Mouse (Mus musculus): ENCODE measurements around the gene Fhl1.

The Fhl1 gene

DNA sequence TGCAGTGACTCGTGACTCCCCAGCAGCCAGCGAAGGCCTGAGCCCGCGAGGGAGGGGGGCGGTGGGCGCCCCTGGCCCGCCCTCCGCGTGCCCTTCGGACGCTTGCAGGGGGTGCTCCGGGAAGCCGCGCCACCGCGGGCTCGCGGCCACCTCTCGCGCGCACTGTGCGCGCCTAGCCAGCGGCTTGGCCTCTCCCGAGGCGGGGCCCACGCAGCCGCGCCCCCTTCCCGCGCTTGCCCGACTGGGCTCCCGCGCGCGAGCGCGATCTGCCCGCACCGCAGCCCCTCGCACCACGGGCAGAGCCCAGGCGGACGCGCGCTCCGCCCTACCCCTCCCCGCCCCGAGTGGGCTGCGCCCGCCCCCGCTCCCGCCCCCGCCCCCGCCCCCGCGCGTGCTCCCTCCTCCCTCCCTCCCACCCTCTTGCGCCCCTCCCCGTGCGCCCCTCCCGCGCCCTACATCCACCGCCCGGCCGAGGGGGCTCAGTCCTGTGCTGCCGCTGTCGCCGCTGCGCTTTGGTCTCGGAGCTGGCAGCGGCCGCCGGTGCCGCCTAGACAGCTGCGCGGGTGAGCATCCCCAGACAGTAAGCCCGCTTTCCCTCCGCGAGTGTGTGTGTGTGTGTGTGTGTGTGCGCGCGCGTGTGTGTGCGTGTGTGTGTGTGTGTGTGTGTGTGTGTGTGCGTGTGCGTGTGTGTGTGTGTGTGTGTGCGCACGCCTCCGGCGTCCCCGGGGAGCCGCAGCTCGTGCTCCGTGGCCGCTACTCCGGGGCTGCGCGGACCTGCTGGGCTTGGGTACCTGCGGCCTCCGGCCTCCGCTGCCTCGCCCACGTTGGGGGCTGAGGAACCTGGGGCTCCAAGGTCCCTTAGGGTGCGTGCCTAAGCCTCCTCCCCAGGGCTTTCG, at the start of gene Fhl1:
Gene Fhl1, plus strand, starts transcription at position 482 of the 896 bp plus-strand sequence.
- peak; percentile 58 for DNase-seq

DNA sequence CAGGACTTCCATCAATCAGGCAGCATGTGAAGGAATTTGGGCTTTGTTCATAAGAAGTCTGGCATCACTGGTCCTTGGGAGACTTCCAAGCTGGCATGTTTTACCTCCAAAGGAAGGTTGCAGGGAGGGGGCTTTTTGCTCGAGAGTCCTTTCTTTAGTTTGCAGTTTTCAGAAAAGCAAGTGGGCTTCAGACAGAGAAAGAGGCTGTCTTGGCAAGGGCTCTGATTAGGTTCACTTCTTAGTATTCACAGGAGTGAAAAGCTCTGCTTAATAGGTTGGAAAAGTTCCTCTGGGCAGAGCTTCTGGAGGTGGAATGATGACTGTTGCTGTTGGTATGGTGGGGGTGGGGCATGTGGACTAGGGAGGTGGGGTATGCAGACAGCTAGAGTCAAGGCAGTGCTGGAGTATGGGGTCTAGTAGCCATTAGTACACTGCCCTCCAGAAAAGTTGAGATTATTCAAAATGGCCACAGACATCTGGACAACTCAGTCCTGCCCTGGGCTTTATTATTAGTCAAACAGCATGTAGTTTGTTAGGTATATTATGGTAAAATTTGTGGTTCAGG, 49.3 kb upstream of the Fhl1 start:
- no peak for DNase-seq

DNA sequence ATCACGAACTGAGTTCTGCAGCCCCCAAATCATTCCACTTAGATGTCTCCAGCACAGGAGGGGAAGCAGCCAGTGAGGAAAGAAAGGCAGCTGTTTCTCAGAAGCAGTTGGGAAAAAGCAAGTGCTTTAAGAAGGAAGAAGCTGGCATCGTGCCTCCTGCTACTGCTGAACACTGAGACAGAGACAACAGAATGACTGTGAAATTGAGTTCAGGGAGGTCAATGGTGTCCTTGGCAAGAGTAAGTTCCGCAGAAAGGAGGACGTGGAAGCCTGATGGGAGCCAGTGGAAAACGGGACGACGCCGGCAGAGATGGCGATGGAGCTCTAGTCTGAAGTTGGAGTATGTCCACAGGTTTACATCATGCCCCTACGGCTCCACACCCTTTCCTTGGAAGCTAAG, 48.1 kb upstream of the Fhl1 start:
- DNase-seq: no peak

DNA sequence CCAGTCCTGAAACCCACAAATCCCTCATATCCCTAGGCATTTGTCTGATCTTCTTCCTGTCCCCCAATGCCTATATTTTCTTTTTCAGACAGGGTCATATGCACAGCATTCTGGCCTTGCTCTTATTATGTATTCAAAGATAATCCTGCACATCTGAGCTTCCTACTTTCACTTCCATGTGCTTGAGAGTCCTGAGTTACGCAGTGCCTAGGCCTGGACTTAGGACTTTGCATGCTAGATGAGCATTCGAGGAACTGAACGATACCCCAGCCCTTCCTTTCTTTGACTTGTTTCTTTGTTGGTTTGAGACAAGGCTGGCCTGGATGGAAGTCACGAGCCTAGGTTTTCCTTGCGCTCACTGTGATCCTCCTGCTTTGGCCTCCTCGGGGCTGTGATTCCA, 39.0 kb upstream of the Fhl1 start:
- DNase-seq: no peak

DNA sequence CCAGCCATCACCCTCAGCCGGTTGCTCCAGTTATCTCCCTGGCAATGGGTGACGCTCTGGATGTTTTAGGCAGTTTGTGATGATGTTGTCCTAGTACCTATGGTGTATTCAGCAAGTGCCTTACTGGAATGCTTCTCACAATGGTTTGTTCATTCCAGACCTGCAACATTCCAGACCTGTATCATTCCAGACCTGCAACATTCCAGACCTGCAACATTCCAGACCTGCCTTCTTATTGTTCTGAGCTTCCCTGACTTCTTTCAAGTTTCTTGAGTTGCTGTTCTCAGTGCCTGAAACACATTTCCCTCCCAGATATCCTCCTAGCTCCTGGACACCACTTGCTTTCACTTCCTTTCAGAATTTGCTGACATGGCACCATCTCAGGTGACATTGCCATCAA, 37.0 kb upstream of the Fhl1 start:
- DNase-seq: no peak

DNA sequence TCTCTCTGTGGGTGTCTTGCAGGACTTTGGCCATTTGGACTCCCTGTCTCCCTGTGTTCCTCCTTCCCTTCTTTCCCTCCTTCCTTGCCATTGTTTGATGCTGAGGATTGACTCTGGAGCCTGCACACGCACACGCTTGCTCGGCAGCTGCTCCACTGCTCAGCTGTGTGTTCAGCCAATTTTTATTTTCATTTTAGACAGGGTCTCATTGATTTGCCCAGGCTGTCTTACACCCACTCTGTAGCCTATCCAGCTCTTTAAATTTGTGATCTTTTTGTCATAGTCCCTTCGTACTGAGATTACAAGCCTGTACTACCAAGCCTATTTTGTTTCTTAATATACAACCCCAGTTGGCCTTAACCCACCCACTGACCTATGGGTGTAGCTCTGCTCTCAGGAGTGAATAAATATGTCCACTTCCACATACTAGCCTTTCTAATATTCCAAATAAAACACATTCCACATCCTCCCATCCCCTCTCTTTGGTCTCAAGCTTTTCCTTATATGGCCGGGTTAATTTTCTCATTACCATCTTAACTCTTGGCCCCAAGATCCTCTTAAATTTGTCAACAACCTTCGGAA, 34.3 kb upstream of the Fhl1 start:
- DNase-seq: no peak

DNA sequence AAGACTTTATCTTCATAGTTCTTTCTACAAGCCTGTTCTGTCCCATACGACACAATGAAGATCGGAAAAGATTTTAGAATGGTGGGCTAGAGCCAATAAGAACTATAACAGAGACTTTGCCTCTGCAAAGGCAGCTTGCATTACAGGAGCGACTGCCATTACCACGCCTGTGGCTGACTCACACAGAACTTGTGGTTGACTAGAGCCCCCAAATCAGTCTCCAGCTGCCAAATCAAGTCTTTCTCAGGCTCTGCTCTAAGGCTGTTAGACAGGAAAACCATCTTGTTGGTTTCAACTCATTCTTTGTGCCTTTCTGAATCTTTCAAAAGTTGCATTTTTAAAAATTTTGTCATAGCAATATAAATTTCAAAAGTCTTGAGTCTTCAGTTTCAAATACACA, 33.7 kb upstream of the Fhl1 start:
- DNase-seq: no peak

DNA sequence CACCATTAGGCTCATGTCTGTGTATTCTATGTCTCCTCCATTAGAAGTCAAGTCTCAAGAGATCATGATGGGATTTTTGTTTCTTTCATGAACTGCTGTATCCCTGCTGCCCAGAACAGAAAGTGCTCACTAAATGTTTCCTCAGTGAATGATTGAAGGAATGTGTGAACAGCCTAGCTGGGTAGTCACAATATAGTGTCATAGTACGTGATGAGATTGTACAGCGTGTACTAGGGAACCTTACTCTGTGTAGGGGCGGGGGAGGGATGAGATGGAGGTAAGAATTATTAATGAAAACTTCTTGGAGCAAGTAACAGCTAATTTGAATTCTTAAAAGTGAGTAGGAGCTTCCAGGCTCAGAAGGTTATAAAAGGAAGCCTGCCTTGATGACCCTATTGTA, 30.3 kb upstream of the Fhl1 start:
- DNase-seq: no peak

DNA sequence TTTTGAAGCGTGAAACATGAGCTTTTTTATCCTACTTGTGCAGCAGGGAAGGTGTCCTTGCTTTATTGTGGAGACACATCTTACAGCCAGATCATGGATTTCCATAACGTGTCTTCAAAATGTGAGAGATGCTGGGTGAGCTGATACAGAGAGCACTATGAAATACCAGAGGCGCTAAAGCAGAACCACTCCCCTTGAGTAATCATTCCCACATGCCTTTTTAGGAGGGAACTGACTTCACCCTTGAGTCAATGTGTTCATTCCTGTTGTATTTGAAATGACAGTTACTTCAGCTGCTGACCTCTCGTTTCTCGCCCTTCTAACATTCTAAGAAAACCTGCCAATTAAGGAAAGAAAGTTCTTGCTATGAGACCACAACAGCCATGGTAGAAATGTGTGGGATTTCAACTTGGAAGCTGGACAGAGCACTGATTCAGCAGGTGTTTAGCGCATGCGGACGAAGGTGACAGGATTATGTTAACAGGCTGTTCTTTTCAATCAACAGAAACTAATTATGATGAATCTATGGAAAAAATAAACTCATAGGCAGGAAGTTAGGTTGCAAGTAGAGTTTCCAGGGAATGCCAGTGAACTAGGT, 27.5 kb upstream of the Fhl1 start:
- DNase-seq: no peak

DNA sequence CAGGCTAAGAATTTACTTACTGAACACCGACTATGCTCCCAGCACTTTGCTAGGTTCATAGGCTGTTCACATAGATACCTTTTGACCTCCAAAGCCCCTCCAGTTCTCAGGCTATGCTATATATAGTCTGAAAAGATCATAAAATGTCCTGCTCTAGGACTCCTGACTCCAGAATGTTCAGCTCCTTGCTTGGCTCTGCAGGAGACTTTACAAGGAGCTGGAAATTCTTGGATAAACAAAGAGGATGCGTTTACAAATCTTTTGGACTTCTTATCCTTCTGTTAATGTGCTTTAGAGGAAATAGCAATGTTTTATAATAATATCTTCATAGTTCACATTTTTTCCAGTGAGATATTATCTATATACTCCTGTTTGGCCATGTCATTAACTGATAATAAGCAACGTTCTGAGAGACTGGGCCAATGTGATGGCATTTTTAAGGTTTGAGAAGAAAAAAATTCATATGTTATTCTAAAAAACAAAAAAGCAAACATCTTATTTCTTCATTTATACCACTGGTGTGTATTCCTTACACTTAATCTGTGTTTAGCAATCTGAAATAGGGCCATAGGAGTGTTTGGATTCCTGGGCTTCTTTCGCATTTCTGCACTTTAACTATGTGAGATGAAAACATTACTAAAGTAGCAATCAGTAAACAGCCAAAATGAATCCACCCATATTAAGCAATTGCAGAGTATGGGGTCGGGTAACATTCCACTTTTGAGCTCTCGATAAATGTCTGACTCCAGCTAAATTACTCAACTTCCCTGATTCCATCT, 22.8 kb upstream of the Fhl1 start:
- no peak for DNase-seq

DNA sequence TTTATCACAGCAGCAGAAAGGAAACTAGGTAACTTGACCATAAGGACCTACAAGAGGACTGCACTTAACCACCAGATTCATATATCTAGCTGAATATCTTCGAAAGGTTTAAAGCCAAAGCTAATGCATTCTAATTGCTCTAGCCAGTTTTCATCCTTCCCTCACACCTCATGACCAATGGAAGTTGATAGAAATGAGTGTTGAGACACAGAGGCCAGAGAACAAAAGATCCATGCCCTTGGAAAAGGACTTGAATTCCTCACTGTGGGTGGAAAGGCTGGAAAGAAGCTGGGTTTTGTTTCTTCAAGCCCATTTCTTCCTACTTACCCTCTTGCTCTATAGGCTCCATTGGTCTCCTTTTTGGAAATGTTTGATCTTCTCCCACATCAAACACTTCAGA, 21.1 kb upstream of the Fhl1 start:
- DNase-seq: no peak

DNA sequence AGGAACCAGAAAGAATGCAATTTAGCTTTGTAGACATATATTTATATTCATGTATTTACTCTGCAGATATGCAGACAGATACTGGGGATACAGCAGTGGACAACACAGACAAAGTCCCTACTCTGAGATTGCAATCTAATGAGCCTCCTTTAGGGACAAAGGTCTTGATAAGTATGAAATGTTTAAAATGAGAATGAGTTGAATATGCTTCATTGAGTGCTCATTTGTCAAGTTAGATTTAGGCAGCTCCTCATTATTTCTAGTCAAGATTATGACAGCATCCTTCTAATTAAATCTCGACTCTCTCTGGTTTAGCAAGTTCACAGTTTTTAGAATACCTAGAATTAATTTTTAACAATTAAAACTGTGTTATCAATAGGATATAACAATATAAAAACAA, 18.9 kb upstream of the Fhl1 start:
- DNase-seq: no peak

DNA sequence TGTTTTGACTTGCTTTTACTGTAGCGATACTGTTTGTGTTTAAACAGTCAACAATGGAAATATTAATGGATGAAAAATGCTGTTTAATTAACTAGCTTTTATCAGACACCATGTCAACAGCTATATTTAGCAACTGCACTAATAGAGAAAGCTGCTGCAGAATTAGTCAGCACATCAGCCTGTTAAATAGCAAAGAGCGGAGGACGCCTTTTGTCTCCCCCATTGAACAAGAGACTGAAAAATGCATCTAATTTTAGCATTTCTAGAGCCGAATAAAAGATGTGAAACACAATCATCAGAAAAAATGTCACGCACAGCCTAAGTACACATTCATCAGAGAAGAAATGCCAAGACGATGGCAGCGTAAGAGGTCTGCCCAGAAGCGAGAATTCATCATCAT, 9.0 kb upstream of the Fhl1 start:
- DNase-seq: no peak

DNA sequence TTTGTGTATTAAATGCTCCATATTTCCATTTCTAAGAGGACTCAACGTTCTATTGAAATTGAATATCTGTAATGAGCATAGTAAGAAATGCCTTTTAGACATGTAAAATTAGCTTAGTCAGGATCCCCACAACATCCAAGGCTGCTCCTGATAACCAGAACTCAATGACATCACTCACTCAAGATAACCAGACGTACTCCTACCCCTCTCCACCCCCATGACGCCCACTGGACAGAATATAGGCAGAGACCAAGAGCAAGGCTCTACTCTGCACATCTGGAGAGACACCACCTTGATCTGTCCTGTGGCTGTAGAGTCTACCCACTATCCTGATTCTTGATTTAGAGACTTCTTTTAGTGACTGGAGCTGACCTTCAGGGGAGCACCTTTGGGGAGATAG, 3.1 kb upstream of the Fhl1 start:
- no peak for DNase-seq

DNA sequence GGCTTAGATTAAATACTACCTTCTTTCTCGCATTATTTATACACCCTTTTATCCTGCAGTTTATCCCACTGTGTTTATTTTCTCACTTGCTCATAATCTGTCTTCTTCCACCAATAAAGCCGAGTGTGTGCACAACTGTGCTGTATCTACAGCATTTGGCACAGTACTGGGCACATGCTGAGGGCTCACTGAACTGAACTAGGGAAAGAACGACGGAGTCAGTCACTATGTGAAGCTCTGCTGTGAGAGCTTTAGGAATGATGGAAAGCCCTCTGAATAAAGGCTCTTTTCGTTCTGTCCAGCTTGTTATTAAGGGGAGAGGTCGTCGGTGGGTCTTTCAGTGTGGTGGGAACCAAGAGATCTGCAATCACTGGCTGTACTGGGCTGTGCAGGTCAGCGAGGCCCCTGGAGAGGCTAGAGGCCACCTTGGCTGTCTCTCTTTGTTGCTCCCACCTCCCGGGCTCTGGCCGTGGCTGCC, 720 bp upstream of the Fhl1 start:
- no peak for DNase-seq

DNA sequence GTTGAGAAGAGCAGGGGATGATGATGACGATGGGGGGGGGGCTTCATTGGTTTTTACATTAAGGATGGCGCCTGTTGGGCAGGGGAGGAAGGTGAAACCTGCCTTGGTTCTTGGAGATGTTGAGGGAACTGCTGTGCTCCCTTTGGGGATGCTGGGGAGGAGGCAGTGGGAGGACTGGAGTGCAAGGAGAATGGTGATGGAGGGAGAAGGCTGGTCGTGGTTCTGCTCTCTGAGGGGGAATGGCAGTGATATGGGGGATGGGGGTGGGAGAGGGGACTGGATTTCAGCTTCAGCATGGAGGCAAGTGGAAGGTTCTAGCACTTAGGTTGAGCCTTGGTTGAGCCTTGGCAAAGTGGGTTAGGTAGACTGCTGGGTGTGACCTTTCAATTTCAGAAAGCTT, 814 bp downstream of the Fhl1 start:
- no peak for DNase-seq

DNA sequence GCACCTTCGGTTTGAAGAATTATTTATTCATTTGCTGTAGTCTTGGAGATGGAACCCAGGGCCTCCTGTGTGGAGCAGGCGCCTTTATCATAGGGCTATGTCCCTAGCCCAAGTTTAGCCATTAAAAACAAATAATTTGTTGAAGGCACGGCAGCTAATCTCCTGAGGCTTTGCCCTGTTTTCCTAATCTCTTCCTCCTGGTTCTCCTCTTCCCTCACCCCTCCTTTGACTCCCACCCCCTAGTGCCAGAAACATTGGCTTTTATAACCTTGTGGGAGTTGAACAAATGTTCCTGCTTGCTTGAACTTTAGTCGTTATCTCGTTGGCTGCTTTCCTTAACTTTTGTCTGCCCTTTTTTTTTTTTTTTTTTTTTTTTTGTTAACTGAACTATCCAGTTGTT, 2.8 kb downstream of the Fhl1 start:
- DNase-seq: no peak

DNA sequence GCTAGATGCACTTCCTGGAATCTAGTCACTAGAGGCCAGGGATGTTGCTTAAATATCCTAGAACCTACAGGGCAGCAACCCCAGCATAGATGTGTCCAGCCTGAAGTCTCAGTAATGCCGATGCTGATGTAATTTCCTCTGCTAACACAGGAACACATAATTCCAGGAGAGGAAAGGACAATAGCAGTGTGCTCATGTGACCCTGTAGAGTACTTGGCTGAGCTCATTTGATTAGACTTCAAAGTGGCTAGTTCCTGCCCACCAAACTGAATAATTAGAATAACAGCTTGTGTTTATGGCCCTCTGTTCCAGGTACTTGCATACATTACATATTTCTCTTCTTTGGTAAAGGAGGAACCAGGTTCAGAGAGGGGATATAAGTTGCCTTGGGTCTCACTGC, 4.6 kb downstream of the Fhl1 start:
- no peak for DNase-seq

DNA sequence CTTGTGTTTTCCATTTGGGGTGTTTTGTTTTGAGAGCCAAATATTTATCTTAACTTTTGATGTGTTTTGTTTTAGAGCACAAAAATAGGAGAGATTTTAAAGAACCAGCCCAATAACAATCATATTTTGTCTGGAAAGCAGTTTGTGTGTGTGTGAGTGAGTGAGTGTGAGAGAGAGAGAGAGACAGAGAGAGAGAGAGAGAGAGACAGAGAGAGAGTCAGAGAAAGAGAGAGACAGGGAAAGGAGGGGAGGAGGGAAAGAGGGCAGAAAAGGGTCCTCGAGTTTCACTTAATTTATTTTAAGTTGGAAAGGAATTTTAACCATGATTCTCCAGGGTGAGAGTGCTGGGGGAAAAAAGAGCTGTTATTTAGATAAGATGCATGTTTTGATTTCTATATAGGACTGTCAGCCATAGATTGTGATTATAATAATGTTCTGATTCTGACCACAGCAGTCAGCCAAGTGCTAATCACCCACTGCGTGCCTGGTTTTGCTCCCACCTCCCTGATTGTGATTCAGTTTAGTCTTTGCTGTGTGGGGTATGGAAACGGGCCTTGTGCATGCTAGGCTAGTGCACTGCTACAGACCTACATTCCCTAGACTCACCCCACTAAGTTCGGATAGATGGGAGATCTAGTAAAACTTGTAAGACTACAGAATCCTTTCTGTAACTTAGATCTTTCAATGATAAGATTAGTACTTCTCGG, 6.4 kb downstream of the Fhl1 start:
- DNase-seq: no peak

DNA sequence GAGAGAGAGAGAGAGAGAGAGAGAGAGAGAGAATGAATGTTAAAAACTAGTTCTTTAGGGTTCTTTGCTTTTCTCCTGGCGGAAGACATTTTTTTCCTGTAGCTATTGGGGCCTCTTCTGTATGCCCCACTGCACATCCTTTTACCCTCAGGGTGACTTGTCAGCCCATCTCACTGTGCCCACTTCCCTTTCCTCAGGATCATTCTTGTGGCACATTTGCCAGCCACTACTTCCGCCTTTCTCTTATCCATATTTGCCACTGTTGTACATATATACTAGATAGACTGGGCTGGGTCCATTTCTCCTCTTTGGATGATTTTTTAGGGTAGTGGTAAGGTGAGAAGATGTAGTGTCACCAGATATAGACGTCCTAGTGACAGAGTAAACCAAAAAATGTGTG, 9.8 kb downstream of the Fhl1 start:
- DNase-seq: no peak

DNA sequence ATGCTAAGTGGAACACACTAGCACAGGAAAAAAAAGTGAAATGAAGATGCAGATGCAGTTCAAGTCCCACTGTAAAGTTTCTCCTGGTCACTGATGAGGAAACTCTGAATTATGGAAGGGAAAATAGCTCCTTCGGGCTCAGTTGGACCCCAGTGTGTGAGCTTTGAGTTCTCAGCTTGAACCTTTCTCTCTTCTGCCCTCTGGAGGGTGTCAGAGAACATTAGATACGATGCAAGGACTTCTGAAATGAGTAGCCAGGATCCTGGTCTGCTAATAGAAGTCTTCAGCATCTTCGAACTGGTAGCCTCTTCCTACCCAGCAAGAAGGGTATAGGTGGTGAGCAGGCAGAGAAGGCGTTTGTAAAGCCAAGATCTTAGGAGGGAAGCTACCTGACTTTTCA, 19.9 kb downstream of the Fhl1 start:
- DNase-seq: no peak

DNA sequence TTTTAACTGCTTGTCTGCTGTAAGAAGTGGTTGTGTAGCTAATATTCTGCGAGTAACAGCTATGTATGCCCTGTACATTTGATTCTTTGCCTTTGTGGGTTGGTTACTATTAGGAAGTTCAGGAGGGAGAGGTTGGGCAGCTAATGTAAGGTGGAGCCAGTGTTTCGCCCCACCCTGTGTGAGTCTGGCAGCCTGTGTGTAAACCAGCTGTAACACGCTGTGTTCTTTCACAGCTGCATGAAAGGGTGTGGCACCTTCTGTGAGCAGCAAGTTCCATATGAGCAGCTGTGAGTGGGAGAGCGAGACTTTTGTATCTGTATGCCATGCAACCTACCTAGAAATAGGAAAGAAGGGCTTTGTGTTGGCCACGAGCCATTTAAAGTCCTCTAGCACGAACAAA, 20.6 kb downstream of the Fhl1 start:
- DNase-seq: no peak

Data from cerebellum, adult 11 months (tissue).